Mouse (Mus musculus) intestine, embryonic 16.5 days (tissue): Measurements from ENCODE around the gene Paqr7. TPM values are rescaled to one million over a fixed set of nuclear protein-coding genes. Genes with fewer than 3 reads are reported as not detected.

Source experiments
- ATAC-seq: fragments of 200-750 bp; cut with Nextera tagmentation; 2 replicates; pipeline ENCODE4 v1.8.0; 2017; ENCODE audit warnings: moderate TSS enrichment, moderate library complexity
- H3K27ac ChIP-seq: fragments of 300-500 bp; sonication (generic); 2 replicates; pipeline ENCODE4 v1.5.1; 2014; ENCODE audit warnings: mild to moderate bottlenecking, low read length
- H3K27me3 ChIP-seq: fragments of 300-500 bp; sonication (generic); replicated peaks from 2 replicates; pipeline ENCODE4 v1.6.1; 2014; ENCODE audit warnings: low read length, control low read depth, mixed read lengths; ENCODE audit not compliant: control insufficient read depth, insufficient read depth
- H3K36me3 ChIP-seq: fragments of 300-500 bp; sonication (generic); 2 replicates; pipeline ENCODE4 v1.6.1; 2014; ENCODE audit warnings: low read length, control low read depth; ENCODE audit not compliant: control insufficient read depth, insufficient read depth
- H3K4me1 ChIP-seq: fragments of 300-500 bp; sonication (generic); 2 replicates; pipeline ENCODE4 v1.6.1; 2014; ENCODE audit warnings: low read length, control low read depth, mixed read lengths; ENCODE audit not compliant: control insufficient read depth, insufficient read depth
- H3K4me2 ChIP-seq: fragments of 300-500 bp; sonication (generic); 2 replicates; pipeline ENCODE4 v1.6.1; 2014; ENCODE audit warnings: low read depth, low read length, control low read depth
- H3K4me3 ChIP-seq: fragments of 300-500 bp; sonication (generic); 2 replicates; pipeline ENCODE4 v1.5.1; 2014; ENCODE audit warnings: mild to moderate bottlenecking, low read length
- H3K9ac ChIP-seq: fragments of 300-500 bp; sonication (generic); 2 replicates; pipeline ENCODE4 v1.6.1; 2014; ENCODE audit warnings: low read depth, low read length
- H3K9me3 ChIP-seq: fragments of 300-500 bp; sonication (generic); 2 replicates; pipeline ENCODE4 v1.6.1; 2016; ENCODE audit warnings: low read length, control low read depth; ENCODE audit not compliant: control insufficient read depth
- whole genome bisulfite sequencing: fragments of 180-500 bp; shearing (Covaris S2); extraction: QIAGEN DNeasy Blood & Tissue Kit; methylation state at CpG from one replicate; pipeline ENCODE4 v1.1.7; 2014; 5-methylcytosine and 5-hydroxymethylcytosine counted together
- polyA plus RNA-seq: library from polyadenylated mRNA; unstranded; fragments of >200 nt; fragmentation: Nextera tagmentation; extraction: Ambion mirVana; gene quantifications from 2 replicates; pipeline ENCODE4 v1.2.1, GENCODE M21; 2015

The Paqr7 gene
- polyA plus RNA-seq, 1 experiment from 2014 or later, result 23.6 TPM

- no peaks in the 10 kb centered on the region for H3K9me3 ChIP-seq
- peaks cover 11% of the 10 kb centered on the region for H3K4me1 ChIP-seq
- WGBS, result 82% methylated on average over 10 of the region's 10 CpGs
- no peaks in the 10 kb centered on the region for H3K27me3 ChIP-seq
- no peak overlapping the region for H3K4me2 ChIP-seq
- no peak overlapping the region for H3K4me3 ChIP-seq
- H3K27ac ChIP-seq, result no peak overlapping the region
- no peak overlapping the region for H3K9ac ChIP-seq
- peaks cover 5% of the 10 kb centered on the region for H3K36me3 ChIP-seq
- no peak for ATAC-seq
Observed at GRCm38 (mm10) chr4:134517719-134518118, 21.2 kb downstream of the Paqr7 start.

GRCm38 (mm10) chr4:134518541-134518940 lies 22.0 kb downstream of the Paqr7 start:
- no peak overlapping the region for H3K27ac ChIP-seq
- H3K4me3 ChIP-seq, result no peak overlapping the region
- WGBS, result 88% methylated on average over 4 of the region's 4 CpGs
- peaks cover 10% of the 10 kb centered on the region for H3K4me1 ChIP-seq
- H3K36me3 ChIP-seq, result peaks cover 6% of the 10 kb centered on the region
- no peaks in the 10 kb centered on the region for H3K9me3 ChIP-seq
- H3K9ac ChIP-seq, result no peak overlapping the region
- no peak overlapping the region for H3K4me2 ChIP-seq
- no peak for ATAC-seq
- H3K27me3 ChIP-seq, result no peaks in the 10 kb centered on the region

GRCm38 (mm10) chr4:134519281-134519680 lies 22.8 kb downstream of the Paqr7 start:
- Histone ChIP-seq H3K27ac (no peak overlapping the region), H3K9me3 (no peaks in the 10 kb centered on the region), H3K4me2 (no peak overlapping the region), H3K4me1 (peaks cover 10% of the 10 kb centered on the region), H3K4me3 (no peak overlapping the region), H3K27me3 (no peaks in the 10 kb centered on the region), H3K36me3 (peaks cover 6% of the 10 kb centered on the region), H3K9ac (no peak overlapping the region)
- no peak for ATAC-seq

- no peak for ATAC-seq
- WGBS, result 91% methylated on average over 4 of the region's 4 CpGs
- no peak overlapping the region for H3K9ac ChIP-seq
- H3K27ac ChIP-seq, result no peak overlapping the region
- peaks cover 6% of the 10 kb centered on the region for H3K36me3 ChIP-seq
- H3K4me3 ChIP-seq, result no peak overlapping the region
- H3K4me2 ChIP-seq, result no peak overlapping the region
- H3K9me3 ChIP-seq, result no peaks in the 10 kb centered on the region
- H3K4me1 ChIP-seq, result no peaks in the 10 kb centered on the region
- H3K27me3 ChIP-seq, result no peaks in the 10 kb centered on the region
Observed at GRCm38 (mm10) chr4:134523447-134523846, 26.9 kb downstream of the Paqr7 start.

- no peak overlapping the region for H3K9ac ChIP-seq
- WGBS, result 70% methylated on average over 5 of the region's 5 CpGs
- no peaks in the 10 kb centered on the region for H3K4me1 ChIP-seq
- H3K36me3 ChIP-seq, result peaks cover 9% of the 10 kb centered on the region
- no peaks in the 10 kb centered on the region for H3K9me3 ChIP-seq
- H3K27me3 ChIP-seq, result no peaks in the 10 kb centered on the region
- no peak overlapping the region for H3K27ac ChIP-seq
- no peak overlapping the region for H3K4me3 ChIP-seq
- ATAC-seq, result no peak
- no peak overlapping the region for H3K4me2 ChIP-seq
Observed at GRCm38 (mm10) chr4:134525806-134526205, 29.3 kb downstream of the Paqr7 start.

GRCm38 (mm10) chr4:134526220-134526619 lies 29.7 kb downstream of the Paqr7 start:
- H3K4me2 ChIP-seq, result no peak overlapping the region
- no peak overlapping the region for H3K27ac ChIP-seq
- no peaks in the 10 kb centered on the region for H3K4me1 ChIP-seq
- no peak overlapping the region for H3K9ac ChIP-seq
- no peaks in the 10 kb centered on the region for H3K9me3 ChIP-seq
- ATAC-seq, result no peak
- peaks cover 9% of the 10 kb centered on the region for H3K36me3 ChIP-seq
- H3K27me3 ChIP-seq, result no peaks in the 10 kb centered on the region
- 78% methylated on average over 5 of the region's 5 CpGs for WGBS
- H3K4me3 ChIP-seq, result no peak overlapping the region

- Histone ChIP-seq H3K4me3 (no peak overlapping the region), H3K9ac (no peak overlapping the region), H3K27ac (no peak overlapping the region), H3K4me1 (peaks cover 14% of the 10 kb centered on the region), H3K27me3 (no peaks in the 10 kb centered on the region), H3K4me2 (no peak overlapping the region), H3K36me3 (peaks cover 3% of the 10 kb centered on the region; the same call in 1 of the 2 replicates), H3K9me3 (no peaks in the 10 kb centered on the region)
- no peak for ATAC-seq
- WGBS, result 74% methylated on average over 4 of the region's 4 CpGs
Observed at GRCm38 (mm10) chr4:134532928-134533327, 36.4 kb downstream of the Paqr7 start.

- Histone ChIP-seq H3K4me3 (peak overlapping the region; percentile 97), H3K4me2 (peak overlapping the region; percentile 97), H3K4me1 (peaks cover 14% of the 10 kb centered on the region), H3K9ac (peak overlapping the region; percentile 90; the same call in 1 of the 2 replicates), H3K27me3 (no peaks in the 10 kb centered on the region), H3K27ac (no peak overlapping the region), H3K36me3 (peaks cover 3% of the 10 kb centered on the region; the same call in 1 of the 2 replicates), H3K9me3 (no peaks in the 10 kb centered on the region)
- ATAC-seq, result no peak
- WGBS, result 87% methylated on average over 4 of the region's 4 CpGs
Observed at GRCm38 (mm10) chr4:134533421-134533820, 36.9 kb downstream of the Paqr7 start.

GRCm38 (mm10) chr4:134534124-134534886 lies 37.8 kb downstream of the Paqr7 start:
- H3K9me3 ChIP-seq, result no peaks in the 10 kb centered on the region
- peak; percentile 27 for ATAC-seq
- no peaks in the 10 kb centered on the region for H3K27me3 ChIP-seq
- H3K36me3 ChIP-seq, result peaks cover 7% of the 10 kb centered on the region; the same call in 1 of the 2 replicates
- H3K27ac ChIP-seq, result peak overlapping the region; percentile 82
- H3K9ac ChIP-seq, result peak overlapping the region; percentile 90
- peak overlapping the region; percentile 97 for H3K4me3 ChIP-seq
- under 1% methylated on average over 57 of the region's 57 CpGs for WGBS
- peaks cover 14% of the 10 kb centered on the region for H3K4me1 ChIP-seq
- H3K4me2 ChIP-seq, result peak overlapping the region; percentile 97
